9 mouse cellular contexts compared by ENCODE assay signal in the genomic region with DNA sequence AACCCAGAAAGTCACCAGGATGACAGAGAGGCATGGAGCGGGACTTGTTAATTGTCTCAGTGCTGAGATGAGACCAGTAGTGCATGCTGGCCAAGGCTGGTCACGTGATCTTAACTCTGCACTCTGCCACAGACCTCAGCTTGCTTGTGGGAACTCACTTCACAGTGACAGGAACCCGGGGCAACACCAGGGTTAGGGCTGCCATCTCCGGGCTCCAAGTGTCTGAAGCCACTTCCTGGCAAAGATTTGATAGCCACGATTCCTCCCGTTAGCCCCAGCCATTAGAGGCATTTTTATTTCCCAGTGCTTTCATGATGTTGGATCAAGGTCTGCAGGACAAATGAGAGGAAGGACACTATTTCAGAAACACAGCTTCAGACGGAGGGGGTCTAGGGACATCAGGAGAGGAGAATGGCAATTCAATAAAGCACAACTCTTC.
DNase-seq lines count a peak whose midpoint lies in the region; TF ChIP-seq lines count a peak whose summit lies in the region.
"Had no signal": no experiment of that assay in that cellular context is flagged by ENCODE, and none has a peak within 500 bp of the region (broad histone marks: within the 10 kb centered on the region; RNA-seq: fewer than 3 reads in every experiment).

No protein-coding gene starts in this region.

- intact Hi-C loops in gastrocnemius, postnatal 36 days (cut with DNase I): no loop called here

- H3K4me3 ChIP-seq in layer of hippocampus, adult 2 months: no peak overlapping the region
- H3K4me3 ChIP-seq: embryonic facial prominence, embryonic 15.5 days had no signal

- no peak for TF ChIP-seq CTCF in layer of hippocampus, adult 2 months (conservative IDR thresholded peaks at IDR 0.05)

- peak; percentile 43 to 50 for DNase-seq in cerebellum, postnatal 10 days
- DNase-seq in cerebellum, adult 9-10 months: no peak
- peak; percentile 59 to 62 for DNase-seq in B cell, adult 2 months
- DNase-seq in kidney, adult 9 months: peak; percentile 9
- peak; percentile 49 for DNase-seq in lung, postnatal 36 days
- peak; percentile 12 for DNase-seq in thymus, postnatal 14 days
- DNase-seq in layer of hippocampus, adult 2 months (ENCODE audit: low spot score in 2 of 2): no peak
- DNase-seq in gastrocnemius, postnatal 36 days: no peak

- no peak overlapping the region for H3K27ac ChIP-seq in layer of hippocampus, adult 2 months
- H3K27ac ChIP-seq: embryonic facial prominence, embryonic 15.5 days had no signal

Comparison
In these comparisons a context has a peak if more than half of its experiments do, and no peak if none do; other contexts are left out.
1. DNase-seq: peak in cerebellum, postnatal 10 days (2 of 2), B cell, adult 2 months (2 of 2), kidney, adult 9 months (single experiment), lung, postnatal 36 days (single experiment) and thymus, postnatal 14 days (single experiment); none in cerebellum, adult 9-10 months (single experiment), layer of hippocampus, adult 2 months (0 of 2) and gastrocnemius, postnatal 36 days (0 of 2).